ENCODE assay signal across 1 mouse cellular context in the genomic region with DNA sequence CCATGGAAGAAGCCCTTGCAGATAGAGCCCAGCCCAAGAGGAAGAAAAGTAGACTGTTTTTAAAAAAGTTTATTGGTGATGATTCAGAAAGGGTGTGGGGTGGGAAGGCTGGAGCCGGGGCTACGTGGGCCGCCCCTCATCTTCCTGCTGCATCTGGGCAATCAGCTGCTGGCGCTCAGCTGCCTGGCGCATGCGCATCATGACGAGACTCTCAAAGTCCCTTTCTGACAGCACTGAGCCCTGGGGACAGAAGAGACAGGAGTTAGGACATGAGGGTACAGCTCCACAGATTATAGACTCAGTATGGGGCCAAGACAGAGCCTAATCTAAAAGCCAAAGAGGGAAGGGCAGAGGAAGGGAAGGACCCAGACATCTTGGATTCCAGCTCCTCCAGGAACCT.
TF ChIP-seq lines count a peak whose summit lies in the region.

No protein-coding gene starts in this region.

TF ChIP-seq in myocyte, 11 proteins besides CTCF, POLR2A, EP300 and RAD21:
- TF ChIP-seq E2F4 (IDR thresholded peaks at IDR 0.05; ENCODE audit: insufficient read depth): no peak
- no peak for TF ChIP-seq USF1 (IDR thresholded peaks at IDR 0.05; ENCODE audit: low read depth)
- no peak for TF ChIP-seq SRF (IDR thresholded peaks at IDR 0.05; ENCODE audit: control insufficient read depth, insufficient read length, low read depth)
- TF ChIP-seq TCF12 (IDR thresholded peaks at IDR 0.05; ENCODE audit: insufficient read depth, poor library complexity, severe bottlenecking): no peak
- no peak for TF ChIP-seq REST (IDR thresholded peaks at IDR 0.05; ENCODE audit: insufficient read depth, insufficient read length)
- no peak for TF ChIP-seq TCF3 (IDR thresholded peaks at IDR 0.05; ENCODE audit: insufficient read length, low read depth)
- TF ChIP-seq POLR2AphosphoS2 (IDR thresholded peaks at IDR 0.05; ENCODE audit: insufficient read length, low read depth): no peak
- TF ChIP-seq CEBPB (IDR thresholded peaks at IDR 0.05; ENCODE audit: insufficient read depth, poor library complexity, severe bottlenecking): no peak
- TF ChIP-seq MAX (IDR thresholded peaks at IDR 0.05; ENCODE audit: low read depth): no peak
- no peak for TF ChIP-seq MYOG (IDR thresholded peaks at IDR 0.05; ENCODE audit: control insufficient read depth in 1 of 3, insufficient read depth in 1 of 3, insufficient read length in 2 of 3, low read depth in 2 of 3)
- TF ChIP-seq MYOD1 (IDR thresholded peaks at IDR 0.05; ENCODE audit: control insufficient read depth in 1 of 3, insufficient read length in 2 of 3, low read depth in 2 of 3): no peak
